Mouse (Mus musculus): ENCODE measurements around the gene Fam107a.

Gene Fam107a

GRCm38 (mm10) chr14:8317194-8318097 is at the start of gene Fam107a:
Fam107a (minus strand) TSS chr14:8318023.
- DNase-seq = no peak

GRCm38 (mm10) chr14:8367121-8367520 is 49.3 kb upstream of the Fam107a start:
- peak in 1 of 2 experiments; percentile 24 for DNase-seq

DNA sequence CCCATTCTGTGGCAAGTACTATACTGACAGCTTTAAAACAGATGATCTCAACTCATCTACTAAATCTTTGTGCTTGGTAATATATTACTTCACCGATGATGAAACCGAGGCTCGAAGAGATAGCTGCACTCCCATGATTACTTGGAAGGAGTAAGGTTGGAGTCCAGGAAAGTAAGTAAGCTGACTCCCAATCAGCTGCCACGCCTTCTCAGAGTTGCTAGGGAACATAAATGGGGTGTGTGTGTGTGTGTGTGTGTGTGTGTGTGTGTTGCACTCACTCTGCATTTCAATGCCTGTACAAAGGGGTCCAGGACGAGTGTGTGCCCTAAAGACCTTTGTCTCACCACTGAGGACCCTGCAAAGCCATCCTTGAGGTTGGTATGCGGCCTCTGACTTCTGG is 48.0 kb upstream of the Fam107a start:
- peak in 1 of 2 experiments; percentile 22 for DNase-seq

- DNase-seq = peak in 1 of 2 experiments; percentile 38
Observed at GRCm38 (mm10) chr14:8356836-8357235, 39.0 kb upstream of the Fam107a start.

DNA sequence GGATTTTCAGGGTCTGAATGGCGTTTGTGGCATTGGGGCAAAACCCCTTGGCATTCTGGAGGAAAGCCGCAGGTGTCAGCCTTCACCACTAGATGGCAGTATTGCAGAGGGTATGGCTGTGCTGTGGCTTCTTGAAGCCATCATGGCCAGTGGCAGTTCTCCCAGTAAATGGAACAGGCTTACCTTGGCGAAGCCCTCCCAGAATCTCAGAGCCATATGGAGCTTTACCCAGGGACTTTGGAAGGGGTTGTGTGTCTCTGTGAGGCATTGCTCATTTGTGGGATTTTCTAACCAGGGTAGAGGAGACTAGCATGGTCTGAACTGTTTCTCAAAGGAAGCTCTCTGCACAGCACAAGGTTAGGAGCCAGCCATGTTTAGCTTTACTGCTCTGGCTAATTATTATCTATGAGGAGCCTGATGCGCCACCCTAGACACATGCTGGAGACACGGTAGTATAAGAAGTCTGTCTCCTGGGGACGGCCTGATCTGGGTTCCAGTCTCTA is 38.2 kb upstream of the Fam107a start:
- DNase-seq = peak; percentile 74 to 76

DNA sequence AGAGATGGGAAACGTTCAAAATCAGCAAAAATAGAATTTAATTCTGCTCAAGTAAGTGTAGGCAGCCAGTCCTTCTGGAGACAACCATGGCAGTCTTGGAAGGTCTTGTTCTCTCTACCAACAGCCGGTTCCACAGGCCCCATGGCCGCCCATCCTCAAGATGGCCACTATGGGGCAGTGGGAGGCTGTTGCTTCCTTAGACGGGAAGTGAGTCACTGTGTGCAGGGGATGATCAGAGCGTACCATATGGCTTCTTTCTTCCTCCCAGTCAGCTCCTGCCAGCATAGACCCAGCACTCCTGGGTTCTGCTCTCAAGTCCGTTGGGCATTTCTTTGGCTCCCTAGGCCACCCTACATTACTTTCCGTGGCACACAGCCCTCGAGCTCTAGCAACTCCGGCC is 31.1 kb upstream of the Fam107a start:
- no peak for DNase-seq

DNA sequence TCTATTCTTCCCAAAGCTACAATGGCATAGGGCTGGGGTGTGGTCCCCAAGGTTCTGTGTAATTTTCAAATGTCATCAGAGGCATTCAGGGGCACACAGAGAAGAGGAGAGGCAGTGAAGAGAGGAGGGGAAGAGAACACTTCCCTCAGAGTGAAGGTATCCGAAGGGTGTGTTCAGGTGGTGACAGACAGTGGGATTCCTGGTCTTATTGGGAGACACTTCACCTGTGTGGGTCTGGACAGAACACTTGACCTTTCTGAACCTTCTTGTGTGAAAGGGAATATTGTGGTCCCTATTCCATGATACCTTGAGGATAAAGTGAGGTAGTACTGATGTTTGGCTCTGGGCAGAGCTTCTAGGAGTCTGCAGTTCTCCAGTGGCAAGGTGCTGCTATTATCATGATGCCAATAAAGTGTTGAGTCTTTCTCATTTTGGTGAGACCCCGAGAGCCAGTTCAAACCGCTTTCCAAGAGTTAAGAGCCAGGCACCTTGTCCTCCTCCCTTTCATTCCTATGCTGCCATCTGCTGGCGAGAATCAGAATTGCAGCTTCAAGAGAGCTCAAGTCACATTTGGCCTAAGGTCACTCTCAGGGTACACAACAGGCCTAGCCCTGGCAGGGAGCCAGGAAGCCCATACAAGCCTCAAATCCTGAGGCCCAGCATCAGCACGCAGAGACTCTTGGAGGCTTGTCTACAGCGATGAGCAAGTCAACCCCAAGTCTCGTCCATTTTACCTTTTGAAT is 28.6 kb upstream of the Fam107a start:
- peak; percentile 88 to 95 for DNase-seq

DNA sequence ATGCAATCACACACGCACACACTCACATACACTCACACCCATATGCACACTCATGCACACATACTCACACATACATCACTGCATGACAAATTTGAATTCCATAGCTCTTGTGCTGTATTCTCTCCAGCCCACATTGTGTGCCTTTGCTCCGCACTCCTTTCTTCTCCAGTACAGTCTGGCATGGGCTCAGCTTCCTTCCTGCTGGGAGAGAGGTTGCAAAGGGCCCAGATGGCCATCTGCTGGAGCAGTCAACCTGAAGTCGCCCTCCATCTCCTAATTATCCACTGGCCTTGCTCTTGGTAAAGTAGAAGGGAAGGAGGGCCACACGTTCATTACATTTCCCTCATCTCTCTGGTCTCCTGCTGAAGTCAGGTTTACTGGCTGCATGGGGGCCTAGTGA is 27.7 kb upstream of the Fam107a start:
- DNase-seq = peak; percentile 34 to 65

- peak; percentile 79 to 88 for DNase-seq
Observed at GRCm38 (mm10) chr14:8342509-8343106, 24.8 kb upstream of the Fam107a start.

GRCm38 (mm10) chr14:8340226-8340625 is 22.4 kb upstream of the Fam107a start:
- DNase-seq = peak in 1 of 2 experiments; percentile 56

GRCm38 (mm10) chr14:8335947-8336346 is 18.1 kb upstream of the Fam107a start:
- DNase-seq = peak in 1 of 2 experiments; percentile 55

GRCm38 (mm10) chr14:8334511-8334910 is 16.7 kb upstream of the Fam107a start:
- DNase-seq = no peak

DNA sequence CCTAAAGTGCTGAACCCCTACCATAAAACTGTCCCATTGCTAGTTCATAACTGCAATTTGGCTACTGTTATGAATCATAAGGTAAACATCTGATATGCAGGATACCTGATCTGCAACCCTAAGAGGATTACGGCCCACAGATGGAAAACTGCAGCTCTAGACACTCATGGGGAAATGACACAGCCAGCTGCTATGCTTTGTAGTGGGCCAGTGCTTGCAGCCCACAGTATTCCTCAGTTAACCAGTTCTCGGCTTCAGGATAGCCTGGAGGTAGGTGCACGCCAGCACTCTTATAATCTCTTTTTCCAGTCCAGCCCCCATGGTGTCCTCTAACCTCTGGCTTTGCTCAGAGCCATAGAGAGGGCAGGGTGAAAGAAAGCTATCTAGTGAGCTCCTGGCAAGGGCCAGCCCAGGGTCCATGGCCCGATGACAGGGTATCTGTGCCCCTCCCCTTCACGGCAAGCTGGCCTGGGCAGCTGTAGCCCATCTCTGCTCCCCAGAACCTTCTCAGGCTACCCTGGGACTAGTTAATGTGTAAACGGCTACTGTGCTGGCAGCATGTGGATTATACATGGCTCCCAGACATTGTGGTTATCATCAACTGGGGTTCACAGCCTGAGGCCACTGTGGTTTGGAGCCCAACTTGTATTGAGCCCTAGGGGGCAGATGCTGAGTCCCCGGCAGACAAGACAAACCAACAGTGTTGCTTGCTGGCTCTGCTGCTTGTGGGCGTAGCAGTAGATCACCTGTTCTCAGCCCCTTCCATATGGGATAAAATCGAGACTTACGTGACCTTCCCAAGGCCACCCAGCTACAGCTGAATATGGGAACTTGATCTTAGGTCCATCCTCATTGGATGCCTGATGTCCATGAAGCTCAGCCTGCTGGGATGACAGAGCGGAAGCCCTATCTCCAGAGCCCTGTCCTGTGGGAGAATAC is 14.8 kb upstream of the Fam107a start:
- peak; percentile 75 to 90 for DNase-seq

- DNase-seq = peak; percentile 93 to 96
Observed at GRCm38 (mm10) chr14:8331307-8331905, 13.6 kb upstream of the Fam107a start.

DNA sequence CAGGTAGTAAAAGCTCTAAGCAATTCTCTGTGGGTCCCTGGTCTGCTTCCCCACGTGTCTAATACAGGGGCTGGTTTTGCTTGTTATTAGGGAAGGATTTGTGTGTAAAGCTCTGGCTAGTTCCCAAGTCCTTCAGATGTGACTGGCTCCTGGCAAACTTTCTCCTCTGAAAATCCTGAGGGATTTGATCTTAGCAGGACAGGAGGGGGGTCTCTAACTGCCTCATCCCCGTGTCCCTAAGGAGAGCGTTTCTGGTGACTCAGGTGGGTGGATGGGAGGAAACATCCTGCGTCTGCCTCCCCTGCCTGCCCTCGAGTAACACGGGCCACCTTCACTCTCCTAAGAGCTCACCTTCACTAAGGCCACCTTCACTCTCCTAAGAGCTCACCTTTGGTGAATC is 12.6 kb upstream of the Fam107a start:
- peak; percentile 45 to 55 for DNase-seq

- no peak for DNase-seq
Observed at GRCm38 (mm10) chr14:8329552-8329951, 11.7 kb upstream of the Fam107a start.

DNA sequence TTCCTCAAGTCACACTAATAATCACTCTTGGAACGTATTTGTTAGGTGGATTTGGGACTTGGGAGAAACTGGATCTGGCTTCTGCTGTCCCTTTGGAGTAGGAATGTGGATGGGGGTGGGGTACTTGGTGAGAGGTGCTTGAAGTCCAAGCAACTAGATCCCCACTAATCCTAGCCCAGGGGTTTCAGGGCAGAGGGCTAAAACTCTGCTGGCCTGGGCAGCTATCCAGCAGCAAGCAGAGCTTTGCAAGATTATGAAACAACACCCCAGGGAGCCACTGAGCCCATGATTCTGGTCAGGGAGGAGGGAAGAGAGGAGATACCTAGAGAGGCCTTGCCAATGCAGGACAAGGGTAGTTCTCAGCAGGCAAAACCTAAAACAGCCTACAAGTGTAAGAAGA is 9.5 kb upstream of the Fam107a start:
- peak; percentile 74 to 91 for DNase-seq

DNA sequence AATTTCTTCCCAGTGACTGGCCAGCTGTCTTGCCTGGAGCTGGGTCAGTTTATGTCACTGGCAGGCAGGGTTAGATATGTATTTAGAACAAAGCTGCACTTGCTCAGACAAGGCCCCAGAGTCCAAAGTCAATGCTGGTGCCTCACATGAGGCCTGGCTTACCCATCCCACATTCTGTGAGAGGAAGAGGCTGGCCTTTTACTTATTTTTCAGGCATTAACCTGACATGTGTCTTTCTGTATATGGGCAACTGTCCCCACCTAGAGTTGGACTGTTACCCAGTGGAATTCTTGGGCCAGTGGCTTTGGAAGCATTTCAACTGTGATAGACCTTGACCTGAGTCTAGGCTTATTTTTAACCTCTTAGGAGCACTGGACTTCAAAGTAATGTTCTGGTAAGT is 9.1 kb upstream of the Fam107a start:
- peak; percentile 69 to 88 for DNase-seq

DNA sequence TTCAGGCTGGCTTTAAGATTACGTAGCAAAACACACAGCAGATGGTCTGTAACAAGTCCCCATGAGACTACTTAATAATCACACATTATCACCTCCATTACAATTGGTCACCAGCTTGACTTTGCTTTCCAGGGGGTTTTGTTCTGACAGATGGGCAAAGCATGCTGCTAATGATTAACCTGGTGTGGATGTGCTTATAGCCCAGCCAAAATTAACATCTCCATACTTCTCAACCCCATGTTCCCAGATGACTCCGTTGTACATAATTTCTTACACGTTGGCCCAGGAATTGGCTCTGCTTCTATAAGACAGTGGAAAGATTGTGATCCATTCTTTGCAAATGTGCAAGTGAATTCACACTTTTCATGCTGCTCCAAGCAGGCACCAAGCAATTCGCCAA is 7.9 kb upstream of the Fam107a start:
- no peak for DNase-seq

- peak; percentile 66 to 81 for DNase-seq
Observed at GRCm38 (mm10) chr14:8320528-8320927, 2.7 kb upstream of the Fam107a start.
